Mouse (Mus musculus): ENCODE measurements around the gene Crebbp. TPM values are rescaled to one million over a fixed set of nuclear protein-coding genes. Genes with fewer than 3 reads are reported as not detected.

Gene Crebbp
- polyA plus RNA-seq, 1 experiment, result 42.5 TPM

DNA sequence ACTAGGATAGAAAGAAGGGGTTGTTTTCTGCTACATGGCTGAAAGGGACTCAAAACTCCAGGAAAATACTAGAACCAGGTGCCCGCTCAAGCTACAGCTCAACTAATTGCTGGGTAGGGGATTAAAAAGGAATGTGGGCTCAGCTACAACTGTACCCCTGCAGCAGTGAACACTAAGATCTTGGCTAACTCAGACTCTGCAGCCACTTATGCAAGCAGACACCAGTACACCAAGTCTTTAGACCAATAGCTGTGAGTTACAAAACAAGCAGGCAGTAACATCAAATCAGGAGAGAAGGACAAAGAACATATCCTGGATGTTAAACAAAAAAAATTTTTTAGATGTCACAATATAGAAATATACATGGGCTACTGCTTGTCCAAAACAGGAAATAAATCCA, 23.6 kb downstream of the Crebbp start:
- Histone ChIP-seq H3K4me1 (ENCODE audit: control insufficient read depth, insufficient read depth, low read length) (no peaks in the 10 kb centered on the region; the same call in 1 of the 2 replicates), H3K4me3 (replicated peaks; ENCODE audit: control insufficient read depth, low read depth, low read length) (no peak overlapping the region), H3K27ac (ENCODE audit: control insufficient read depth, insufficient read depth, low read depth, low read length, poor library complexity) (no peak overlapping the region)
- 88% methylated on average over 1 of the region's 1 CpGs for whole genome bisulfite sequencing
- TF ChIP-seq POLR2A (IDR thresholded peaks at IDR 0.05; ENCODE audit: borderline replicate concordance, control insufficient read depth, low read depth, low read length) (no peak), CTCF (IDR thresholded peaks at IDR 0.05; ENCODE audit: control insufficient read depth, insufficient read depth, low read length) (no peak)

GRCm38 (mm10) chr16:4175134-4175533, 38.7 kb downstream of the Crebbp start:
- H3K4me1 ChIP-seq (ENCODE audit: control insufficient read depth, insufficient read depth, low read length), result no peaks in the 10 kb centered on the region
- WGBS, result 75% methylated on average over 3 of the region's 3 CpGs
- no peak for TF ChIP-seq CTCF (IDR thresholded peaks at IDR 0.05; ENCODE audit: control insufficient read depth, insufficient read depth, low read length)
- TF ChIP-seq POLR2A (IDR thresholded peaks at IDR 0.05; ENCODE audit: borderline replicate concordance, control insufficient read depth, low read depth, low read length), result no peak
- H3K27ac ChIP-seq (ENCODE audit: control insufficient read depth, insufficient read depth, low read depth, low read length, poor library complexity), result no peak overlapping the region
- no peak overlapping the region for H3K4me3 ChIP-seq (replicated peaks; ENCODE audit: control insufficient read depth, low read depth, low read length)

GRCm38 (mm10) chr16:4169530-4169929, 44.3 kb downstream of the Crebbp start:
- H3K27ac ChIP-seq (ENCODE audit: control insufficient read depth, insufficient read depth, low read depth, low read length, poor library complexity), result no peak overlapping the region
- 77% methylated on average over 3 of the region's 3 CpGs for WGBS
- TF ChIP-seq POLR2A (IDR thresholded peaks at IDR 0.05; ENCODE audit: borderline replicate concordance, control insufficient read depth, low read depth, low read length) (no peak), CTCF (IDR thresholded peaks at IDR 0.05; ENCODE audit: control insufficient read depth, insufficient read depth, low read length) (no peak)
- H3K4me1 ChIP-seq (ENCODE audit: control insufficient read depth, insufficient read depth, low read length), result no peaks in the 10 kb centered on the region
- H3K4me3 ChIP-seq (replicated peaks; ENCODE audit: control insufficient read depth, low read depth, low read length), result no peak overlapping the region

GRCm38 (mm10) chr16:4168476-4168875, 45.3 kb downstream of the Crebbp start:
- H3K27ac ChIP-seq (ENCODE audit: control insufficient read depth, insufficient read depth, low read depth, low read length, poor library complexity), result no peak overlapping the region
- no peak for TF ChIP-seq CTCF (IDR thresholded peaks at IDR 0.05; ENCODE audit: control insufficient read depth, insufficient read depth, low read length)
- TF ChIP-seq POLR2A (IDR thresholded peaks at IDR 0.05; ENCODE audit: borderline replicate concordance, control insufficient read depth, low read depth, low read length), result no peak
- 85% methylated on average over 1 of the region's 1 CpGs for WGBS
- H3K4me3 ChIP-seq (replicated peaks; ENCODE audit: control insufficient read depth, low read depth, low read length), result no peak overlapping the region
- H3K4me1 ChIP-seq (ENCODE audit: control insufficient read depth, insufficient read depth, low read length), result no peaks in the 10 kb centered on the region

DNA sequence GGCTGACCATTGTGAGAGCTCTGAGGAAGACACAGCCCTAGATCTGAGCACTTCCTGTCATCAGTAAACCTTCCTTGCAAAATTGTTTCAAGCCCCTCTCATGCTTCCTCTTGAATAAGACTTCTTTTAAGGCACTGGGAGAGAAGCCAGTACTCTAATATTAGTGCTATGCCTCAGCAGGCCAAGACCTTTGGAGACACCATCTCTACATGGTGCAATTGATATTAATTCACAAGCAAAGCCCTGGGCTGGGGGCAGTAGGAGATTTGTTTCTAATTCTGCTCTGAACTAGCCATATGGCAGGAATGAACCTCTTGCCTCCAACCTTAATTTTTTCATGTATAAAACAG, 52.9 kb downstream of the Crebbp start:
- TF ChIP-seq POLR2A (IDR thresholded peaks at IDR 0.05; ENCODE audit: borderline replicate concordance, control insufficient read depth, low read depth, low read length), result no peak
- no peak for TF ChIP-seq CTCF (IDR thresholded peaks at IDR 0.05; ENCODE audit: control insufficient read depth, insufficient read depth, low read length)
- H3K4me3 ChIP-seq (replicated peaks; ENCODE audit: control insufficient read depth, low read depth, low read length), result no peak overlapping the region
- no peaks in the 10 kb centered on the region for H3K4me1 ChIP-seq (ENCODE audit: control insufficient read depth, insufficient read depth, low read length)
- H3K27ac ChIP-seq (ENCODE audit: control insufficient read depth, insufficient read depth, low read depth, low read length, poor library complexity), result no peak overlapping the region

GRCm38 (mm10) chr16:4160246-4160897, 53.4 kb downstream of the Crebbp start:
- TF ChIP-seq POLR2A (IDR thresholded peaks at IDR 0.05; ENCODE audit: borderline replicate concordance, control insufficient read depth, low read depth, low read length), result no peak
- no peak for TF ChIP-seq CTCF (IDR thresholded peaks at IDR 0.05; ENCODE audit: control insufficient read depth, insufficient read depth, low read length)
- 86% methylated on average over 4 of the region's 4 CpGs for WGBS
- H3K27ac ChIP-seq (ENCODE audit: control insufficient read depth, insufficient read depth, low read depth, low read length, poor library complexity), result no peak overlapping the region

DNA sequence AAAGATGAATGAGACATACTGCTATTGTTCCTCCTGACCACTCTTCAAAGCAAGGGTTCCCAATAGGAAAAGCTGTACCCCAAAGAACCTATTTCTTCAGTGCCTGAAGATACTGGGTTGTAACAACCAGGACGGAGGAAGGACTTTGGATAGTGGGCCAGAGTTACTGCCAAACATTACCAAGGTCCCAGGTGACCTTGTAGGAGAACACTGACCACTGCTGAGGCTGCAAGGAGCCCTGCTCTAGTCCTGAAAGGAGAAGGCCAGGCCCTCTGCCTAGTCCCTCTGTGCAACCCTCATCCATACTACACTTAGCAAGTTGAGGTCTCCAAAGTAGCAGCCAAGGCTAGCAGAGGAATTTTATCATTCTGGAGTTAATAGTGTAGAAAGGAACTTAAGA, 60.7 kb downstream of the Crebbp start:
- H3K27ac ChIP-seq (ENCODE audit: control insufficient read depth, insufficient read depth, low read depth, low read length, poor library complexity), result no peak overlapping the region
- no peaks in the 10 kb centered on the region for H3K4me1 ChIP-seq (ENCODE audit: control insufficient read depth, insufficient read depth, low read length)
- 81% methylated on average over 1 of the region's 1 CpGs for WGBS
- no peak for TF ChIP-seq CTCF (IDR thresholded peaks at IDR 0.05; ENCODE audit: control insufficient read depth, insufficient read depth, low read length)
- TF ChIP-seq POLR2A (IDR thresholded peaks at IDR 0.05; ENCODE audit: borderline replicate concordance, control insufficient read depth, low read depth, low read length), result no peak
- no peak overlapping the region for H3K4me3 ChIP-seq (replicated peaks; ENCODE audit: control insufficient read depth, low read depth, low read length)

More at GRCm38 (mm10) chr16:4160246-4160897, 53.4 kb downstream of the Crebbp start:
- Histone ChIP-seq H3K4me1 (ENCODE audit: control insufficient read depth, insufficient read depth, low read length) (no peaks in the 10 kb centered on the region), H3K4me3 (replicated peaks; ENCODE audit: control insufficient read depth, low read depth, low read length) (no peak overlapping the region)

DNA sequence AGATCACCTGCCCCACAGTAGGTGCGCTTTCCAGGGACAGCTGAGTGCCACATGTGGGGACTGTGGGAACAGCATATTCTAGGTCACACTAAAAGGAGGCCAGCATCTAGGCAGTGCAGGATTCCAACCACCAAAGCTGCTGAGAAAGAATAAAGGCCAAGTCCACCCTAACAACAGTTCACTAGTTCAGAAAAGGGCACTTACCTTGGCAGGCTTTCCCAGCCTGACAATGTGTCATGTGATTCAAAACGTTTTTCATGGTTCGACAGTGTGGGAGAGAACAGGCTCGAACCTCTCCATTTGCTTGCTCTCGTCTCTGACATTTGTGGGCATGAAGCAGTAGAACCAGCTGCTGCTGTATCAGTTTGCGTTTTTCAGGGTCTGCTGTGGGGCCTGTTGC, 75.3 kb downstream of the Crebbp start:
- WGBS, result 84% methylated on average over 6 of the region's 6 CpGs
- H3K4me1 ChIP-seq (ENCODE audit: control insufficient read depth, insufficient read depth, low read length), result no peaks in the 10 kb centered on the region; the same call in 1 of the 2 replicates

GRCm38 (mm10) chr16:4133754-4134153, 80.0 kb downstream of the Crebbp start:
- H3K4me3 ChIP-seq (replicated peaks; ENCODE audit: control insufficient read depth, low read depth, low read length), result no peak overlapping the region
- no peak overlapping the region for H3K27ac ChIP-seq (ENCODE audit: control insufficient read depth, insufficient read depth, low read depth, low read length, poor library complexity)
- TF ChIP-seq CTCF (IDR thresholded peaks at IDR 0.05; ENCODE audit: control insufficient read depth, insufficient read depth, low read length) (no peak), POLR2A (IDR thresholded peaks at IDR 0.05; ENCODE audit: borderline replicate concordance, control insufficient read depth, low read depth, low read length) (no peak)
- WGBS, result 69% methylated on average over 1 of the region's 1 CpGs
- no peaks in the 10 kb centered on the region; the same call in 1 of the 2 replicates for H3K4me1 ChIP-seq (ENCODE audit: control insufficient read depth, insufficient read depth, low read length)

More for the DNA sequence above, 75.3 kb downstream of the Crebbp start:
- no peak overlapping the region for H3K4me3 ChIP-seq (replicated peaks; ENCODE audit: control insufficient read depth, low read depth, low read length)
- TF ChIP-seq POLR2A (IDR thresholded peaks at IDR 0.05; ENCODE audit: borderline replicate concordance, control insufficient read depth, low read depth, low read length) (no peak), CTCF (IDR thresholded peaks at IDR 0.05; ENCODE audit: control insufficient read depth, insufficient read depth, low read length) (no peak)
- no peak overlapping the region for H3K27ac ChIP-seq (ENCODE audit: control insufficient read depth, insufficient read depth, low read depth, low read length, poor library complexity)
